Mouse (Mus musculus) MEL (cell line): ENCODE results near the gene Commd3. TPM values are rescaled to one million over a fixed set of nuclear protein-coding genes. Genes with fewer than 3 reads are reported as not detected.

Experiments
- DNase-seq: peaks from one replicate; pipeline ENCODE4 v3.0.0; 2011; ENCODE audit warnings: low read depth, low spot score
- H3K27ac ChIP-seq: 2 replicates; pipeline ENCODE4 v1.5.1; 2012; ENCODE audit warnings: low read depth, mild to moderate bottlenecking, control low read depth, low read length, moderate library complexity; ENCODE audit not compliant: control insufficient read depth
- H3K27me3 ChIP-seq, 2 experiments: fragments of 150-350 bp in 1 of 2; sonication (generic) in 1 of 2; 2 replicates each; pipeline ENCODE4 v1.6.1; 2012; ENCODE audit warnings: low read length in 2 of 2, mild to moderate bottlenecking in 2 of 2, improper control_type of control experiment in 1 of 2, moderate library complexity in 1 of 2; ENCODE audit not compliant: insufficient read depth in 2 of 2, control insufficient read depth in 1 of 2
- H3K36me3 ChIP-seq, 2 experiments: 2 replicates each; pipeline ENCODE4 v1.6.1; 2012 to 2014; ENCODE audit warnings: low read length in 2 of 2, improper control_type of control experiment in 1 of 2, inconsistent platforms in 1 of 2, mild to moderate bottlenecking in 1 of 2; ENCODE audit not compliant: insufficient read depth in 2 of 2, control insufficient read depth in 1 of 2
- H3K4me1 ChIP-seq, 2 experiments: fragments of 150-350 bp in 1 of 2; sonication (generic) in 1 of 2; 2 replicates each; pipeline ENCODE4 v1.6.1; 2012; ENCODE audit warnings: low read length in 2 of 2, improper control_type of control experiment in 1 of 2, mild to moderate bottlenecking in 1 of 2; ENCODE audit not compliant: insufficient read depth in 2 of 2, control insufficient read depth in 1 of 2
- H3K4me3 ChIP-seq, 2 experiments: fragments of 150-350 bp in 1 of 2; sonication (generic) in 1 of 2; 2 replicates each; pipeline ENCODE4 v1.5.1; 2012; ENCODE audit warnings: low read depth in 2 of 2, low read length in 2 of 2, mild to moderate bottlenecking in 2 of 2, moderate library complexity in 2 of 2, control low read depth in 1 of 2, improper control_type of control experiment in 1 of 2; ENCODE audit not compliant: control insufficient read depth in 1 of 2, insufficient read depth in 1 of 2
- H3K79me2 ChIP-seq: 2 replicates; pipeline ENCODE4 v1.6.1; 2012; ENCODE audit warnings: mild to moderate bottlenecking, low read length, moderate library complexity; ENCODE audit not compliant: control insufficient read depth, poor library complexity, insufficient read depth
- H3K9ac ChIP-seq: 2 replicates; pipeline ENCODE4 v1.6.1; 2012; ENCODE audit warnings: low read depth, mild to moderate bottlenecking, control low read depth, low read length, moderate library complexity; ENCODE audit not compliant: control insufficient read depth, poor library complexity, severe bottlenecking
- H3K9me3 ChIP-seq: fragments of 150-350 bp; sonication (generic); replicated peaks from 2 replicates; pipeline ENCODE4 v1.6.1; 2012; ENCODE audit warnings: mild to moderate bottlenecking, low read length, improper control_type of control experiment, moderate library complexity; ENCODE audit not compliant: insufficient read depth
- BHLHE40 ChIP-seq: IDR thresholded peaks from 2 replicates; pipeline ENCODE4 v1.6.1; 2012; ENCODE audit warnings: low read depth, mild to moderate bottlenecking, inconsistent platforms, low read length, improper control_type of control experiment, borderline replicate concordance
- CHD1 ChIP-seq: IDR thresholded peaks from 2 replicates; pipeline ENCODE4 v1.6.1; 2012; ENCODE audit warnings: low read depth, mild to moderate bottlenecking, inconsistent platforms, low read length, improper control_type of control experiment
- CHD2 ChIP-seq: IDR thresholded peaks from 2 replicates; pipeline ENCODE4 v1.6.1; 2011; ENCODE audit warnings: low read length, improper control_type of control experiment
- CTCF ChIP-seq, 3 experiments: IDR thresholded peaks in 2 of 3; conservative IDR thresholded peaks in 1 of 3; 2 replicates each; pipeline ENCODE4 v1.5.1; 2011 to 2012; ENCODE audit warnings: low read length in 3 of 3, low read depth in 2 of 3, mild to moderate bottlenecking in 2 of 3, improper control_type of control experiment in 1 of 3, inconsistent platforms in 1 of 3, mixed read lengths in 1 of 3, moderate library complexity in 1 of 3; ENCODE audit not compliant: control insufficient read depth in 1 of 3, insufficient read depth in 1 of 3, poor library complexity in 1 of 3, severe bottlenecking in 1 of 3
- ETS1 ChIP-seq: IDR thresholded peaks from 2 replicates; pipeline ENCODE4 v1.6.1; 2012; ENCODE audit warnings: low read depth, mild to moderate bottlenecking, inconsistent platforms, low read length, improper control_type of control experiment, moderate library complexity
- GABPA ChIP-seq: IDR thresholded peaks from 2 replicates; pipeline ENCODE4 v1.6.1; 2012; ENCODE audit warnings: low read depth, mild to moderate bottlenecking, inconsistent platforms, low read length, improper control_type of control experiment, moderate library complexity
- GATA1 ChIP-seq: IDR thresholded peaks from 2 replicates; pipeline ENCODE4 v1.6.1; 2011; ENCODE audit warnings: low read depth, low read length, improper control_type of control experiment
- HCFC1 ChIP-seq: IDR thresholded peaks from 2 replicates; pipeline ENCODE4 v1.6.1; 2012; ENCODE audit warnings: low read depth, mild to moderate bottlenecking, inconsistent platforms, low read length, improper control_type of control experiment, moderate library complexity
- JUND ChIP-seq: IDR thresholded peaks from 2 replicates; pipeline ENCODE4 v1.6.1; 2011; ENCODE audit warnings: low read depth, mild to moderate bottlenecking, improper control_type of control experiment, low read length
- MAFK ChIP-seq: IDR thresholded peaks from 2 replicates; pipeline ENCODE4 v1.6.1; 2011; ENCODE audit warnings: low read depth, mild to moderate bottlenecking, low read length, improper control_type of control experiment, borderline replicate concordance
- MAZ ChIP-seq: IDR thresholded peaks from 2 replicates; pipeline ENCODE4 v1.6.1; 2012; ENCODE audit warnings: low read depth, mild to moderate bottlenecking, inconsistent platforms, low read length, improper control_type of control experiment
- MXI1 ChIP-seq: IDR thresholded peaks from 2 replicates; pipeline ENCODE4 v1.6.1; 2011; ENCODE audit warnings: mild to moderate bottlenecking, low read depth, low read length, improper control_type of control experiment
- MYB ChIP-seq: IDR thresholded peaks from 2 replicates; pipeline ENCODE4 v1.6.1; 2011; ENCODE audit warnings: mild to moderate bottlenecking, low read depth, low read length, improper control_type of control experiment
- NELFE ChIP-seq: IDR thresholded peaks from 2 replicates; pipeline ENCODE4 v1.6.1; 2011; ENCODE audit warnings: low read depth, low read length, improper control_type of control experiment
- NRF1 ChIP-seq: IDR thresholded peaks from 2 replicates; pipeline ENCODE4 v1.6.1; 2014; ENCODE audit warnings: low read depth, mild to moderate bottlenecking, inconsistent platforms, low read length, improper control_type of control experiment, moderate library complexity; ENCODE audit not compliant: poor library complexity, insufficient read depth, severe bottlenecking
- POLR2A ChIP-seq, 2 experiments: IDR thresholded peaks; 2 replicates each; pipeline ENCODE4 v1.6.1; 2011 to 2012; ENCODE audit warnings: low read length in 2 of 2, mild to moderate bottlenecking in 2 of 2, control low read depth in 1 of 2, improper control_type of control experiment in 1 of 2, low read depth in 1 of 2, moderate library complexity in 1 of 2; ENCODE audit not compliant: control insufficient read depth in 1 of 2, insufficient read depth in 1 of 2, poor library complexity in 1 of 2
- POLR2AphosphoS2 ChIP-seq: IDR thresholded peaks from 2 replicates; pipeline ENCODE4 v1.6.1; 2011; ENCODE audit warnings: low read length, improper control_type of control experiment
- POLR2AphosphoS5 ChIP-seq: IDR thresholded peaks from 2 replicates; pipeline ENCODE4 v1.6.1; 2012; ENCODE audit warnings: low read depth, borderline replicate concordance, mild to moderate bottlenecking, inconsistent platforms, low read length, moderate library complexity, mixed read lengths
- SMC3 ChIP-seq: IDR thresholded peaks from 2 replicates; pipeline ENCODE4 v1.6.1; 2011; ENCODE audit warnings: low read depth, low read length, improper control_type of control experiment
- TBP ChIP-seq: IDR thresholded peaks from 2 replicates; pipeline ENCODE4 v1.8.0; 2011; ENCODE audit warnings: low read depth, low read length, improper control_type of control experiment
- USF2 ChIP-seq, 2 experiments: IDR thresholded peaks; 2 replicates each; pipeline ENCODE4 v1.6.1; 2011 to 2012; ENCODE audit warnings: improper control_type of control experiment in 2 of 2, low read length in 2 of 2, borderline replicate concordance in 1 of 2, inconsistent platforms in 1 of 2, low read depth in 1 of 2, mild to moderate bottlenecking in 1 of 2; ENCODE audit not compliant: insufficient read depth in 1 of 2
- ZC3H11A ChIP-seq: IDR thresholded peaks from 2 replicates; pipeline ENCODE4 v1.6.1; 2012; ENCODE audit warnings: low read depth, mild to moderate bottlenecking, inconsistent platforms, low read length, improper control_type of control experiment
- ZKSCAN1 ChIP-seq: IDR thresholded peaks from 2 replicates; pipeline ENCODE4 v1.6.1; 2012; ENCODE audit warnings: low read depth, mild to moderate bottlenecking, inconsistent platforms, low read length, improper control_type of control experiment, moderate library complexity
- ZNF384 ChIP-seq: IDR thresholded peaks from 2 replicates; pipeline ENCODE4 v1.6.1; 2012; ENCODE audit warnings: low read depth, mild to moderate bottlenecking, inconsistent platforms, low read length, improper control_type of control experiment
- polyA plus RNA-seq, 2 experiments: library from polyadenylated mRNA; stranded (reverse) in 1 of 2; unstranded in 1 of 2; fragments of >175 nt in 1 of 2; fragments of >200 nt in 1 of 2; gene quantifications; 2 replicates each; pipeline versions ENCODE4 v1.2.1 to v1.2.4; 2012; ENCODE audit warnings: low replicate concordance in 2 of 2, low read depth in 1 of 2; ENCODE audit not compliant: insufficient read length in 2 of 2, insufficient read depth in 1 of 2, missing spikeins in 1 of 2
- total RNA-seq: library from RNA; depleted of rRNA; stranded (reverse); fragments of 300-350 nt; gene quantifications from 2 replicates; pipeline ENCODE4 v1.2.3, GENCODE M21; 2012

Gene Commd3
- total and polyA plus RNA-seq, 3 experiments = 47.0 to 70.7 TPM; not detected in 1

DNA sequence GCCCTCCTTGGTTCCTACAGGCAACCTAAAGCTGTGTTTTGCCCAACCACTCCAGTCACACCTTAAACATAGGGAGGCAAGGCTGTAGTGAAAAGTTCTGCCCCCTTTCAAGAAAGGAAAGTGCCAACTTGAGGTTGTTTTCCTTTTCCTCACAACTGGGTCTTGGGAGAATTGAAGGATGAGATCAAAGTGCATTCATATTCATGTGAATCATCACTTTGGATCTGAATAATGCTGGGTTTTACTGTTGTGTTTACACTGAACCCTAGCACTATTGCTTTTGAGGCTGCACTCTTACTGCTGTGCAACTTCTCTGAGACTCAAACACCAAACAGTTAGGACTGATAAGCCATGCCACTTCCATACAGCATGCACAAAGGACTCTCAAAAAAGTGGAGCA, 19.8 kb downstream of the Commd3 start:
- no peak for DNase-seq
- H3K27me3 ChIP-seq = peaks cover 3 to 8% of the 10 kb centered on the region in 2 experiments
- no peak overlapping the region for H3K9ac ChIP-seq
- no peaks in the 10 kb centered on the region for H3K9me3 ChIP-seq
- no peak for TF ChIP-seq MYB
- no peak for TF ChIP-seq HCFC1
- TF ChIP-seq POLR2AphosphoS2 = no peak
- no peak for TF ChIP-seq TBP
- TF ChIP-seq ETS1 = no peak
- no peak for TF ChIP-seq NELFE
- no peak for TF ChIP-seq CTCF (IDR thresholded peaks at IDR 0.05 in 2 of 3, conservative IDR thresholded peaks at IDR 0.05 in 1 of 3; ENCODE audit: control insufficient read depth in 1 of 3, insufficient read depth in 1 of 3, low read depth in 2 of 3, low read length in 3 of 3, poor library complexity in 1 of 3, severe bottlenecking in 1 of 3)
- TF ChIP-seq MAZ = no peak
- H3K4me1 ChIP-seq = peaks cover 0 to 2% of the 10 kb centered on the region in 2 experiments; a peak in 1 of 4 replicates
- no peaks in the 10 kb centered on the region; a peak in 1 of 4 replicates for H3K36me3 ChIP-seq
- peaks cover 6% of the 10 kb centered on the region; the same call in 1 of the 2 replicates for H3K79me2 ChIP-seq
- H3K4me3 ChIP-seq = no peak overlapping the region
- H3K27ac ChIP-seq = no peak overlapping the region

DNA sequence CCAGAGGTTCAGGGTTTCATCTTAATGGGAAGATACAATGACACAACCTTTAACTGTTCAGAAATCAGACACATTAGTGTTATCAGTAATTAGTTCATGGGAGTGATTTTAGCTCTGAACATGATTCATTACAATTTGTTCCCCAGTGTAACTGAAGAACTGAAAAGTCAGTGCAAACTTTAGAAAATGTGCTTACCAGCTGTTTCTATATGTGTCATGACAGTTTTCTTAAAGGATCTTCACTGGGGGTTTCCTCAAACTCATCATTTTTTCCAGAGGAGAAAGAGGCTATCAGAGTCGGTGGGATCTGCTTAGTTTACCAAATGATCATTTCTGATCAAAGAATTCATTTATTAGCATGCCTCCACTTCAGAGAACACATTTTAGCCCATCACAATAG, 20.4 kb downstream of the Commd3 start:
- Histone ChIP-seq H3K4me1 (peaks cover 0 to 2% of the 10 kb centered on the region in 2 experiments; a peak in 1 of 4 replicates), H3K9ac (no peak overlapping the region), H3K27ac (no peak overlapping the region), H3K9me3 (no peaks in the 10 kb centered on the region), H3K79me2 (peaks cover 6% of the 10 kb centered on the region; the same call in 1 of the 2 replicates), H3K27me3 (peaks cover 3 to 8% of the 10 kb centered on the region in 2 experiments), H3K4me3 (no peak overlapping the region), H3K36me3 (no peaks in the 10 kb centered on the region; a peak in 1 of 4 replicates)
- no peak for TF ChIP-seq ZKSCAN1
- DNase-seq = no peak

GRCm38 (mm10) chr2:18693491-18693870, 21.3 kb downstream of the Commd3 start:
- 0 out of 2 replicates have a peak overlapping the region, but pooled peaks have one; percentile 6 for H3K9ac ChIP-seq
- H3K79me2 ChIP-seq = peaks cover 6% of the 10 kb centered on the region; the same call in 1 of the 2 replicates
- H3K4me3 ChIP-seq = peak overlapping the region; percentile 90 to 97
- H3K4me1 ChIP-seq = peaks cover 0 to 2% of the 10 kb centered on the region in 2 experiments; a peak in 1 of 4 replicates
- no peak for DNase-seq
- H3K27me3 ChIP-seq = peaks cover 3 to 9% of the 10 kb centered on the region in 2 experiments
- TF ChIP-seq MYB (no peak), NRF1 (no peak), CHD2 (no peak), SMC3 (no peak), USF2 (IDR thresholded peaks at IDR 0.05; ENCODE audit: borderline replicate concordance in 1 of 2, insufficient read depth in 1 of 2, low read depth in 1 of 2, low read length in 2 of 2) (no peak), GABPA (no peak), BHLHE40 (no peak), CHD1 (no peak), MXI1 (no peak), ZNF384 (no peak), MAFK (no peak), NELFE (no peak), ZKSCAN1 (no peak), TBP (no peak), GATA1 (no peak; the same call in 1 of the 2 replicates), POLR2AphosphoS5 (no peak), HCFC1 (no peak), ZC3H11A (no peak), JUND (no peak), POLR2A (IDR thresholded peaks at IDR 0.05; ENCODE audit: control insufficient read depth in 1 of 2, insufficient read depth in 1 of 2, low read depth in 1 of 2, low read length in 2 of 2, poor library complexity in 1 of 2) (no peak)
- H3K27ac ChIP-seq = no peak overlapping the region
- H3K36me3 ChIP-seq = no peaks in the 10 kb centered on the region; a peak in 1 of 4 replicates
- no peaks in the 10 kb centered on the region for H3K9me3 ChIP-seq
